Mouse (Mus musculus): Measurements from ENCODE around the gene Tnfrsf21. TPM values are rescaled to one million over a fixed set of nuclear protein-coding genes. Genes with fewer than 3 reads are reported as not detected.

Gene Tnfrsf21
- 39.6 and 41.1 TPM in 2 replicates for polyA plus RNA-seq (2014; fragmentation: Nextera tagmentation; extraction: Ambion mirVana)

- under 1% methylated on average over 80 of the region's 80 CpGs for WGBS
- Histone ChIP-seq H3K4me1 (ENCODE audit: insufficient read depth) (peaks cover 2% of the 10 kb centered on the region; the same call in 1 of the 2 replicates), H3K4me3 (ENCODE audit: low read depth, low read length) (peak within 1 kb of the TSS; percentile 78), H3K9ac (peak within 1 kb of the TSS; percentile 75), H3K36me3 (ENCODE audit: insufficient read depth) (no peaks in the 10 kb centered on the region), H3K4me2 (peak within 1 kb of the TSS; percentile 96), H3K27ac (ENCODE audit: low read depth) (peak within 1 kb of the TSS; percentile 73), H3K9me3 (ENCODE audit: low read depth, low read length) (no peaks in the 10 kb centered on the region), H3K27me3 (ENCODE audit: insufficient read depth, low read length) (no peaks in the 10 kb centered on the region)
- peak; percentile 86 for TF ChIP-seq CTCF (IDR thresholded peaks at IDR 0.05; ENCODE audit: low read depth)
- DNase-seq (peak; percentile 97), ATAC-seq (ENCODE audit: insufficient read depth) (peak; percentile 93)
Measured at GRCm38 (mm10) chr17:43016371-43017331, at the start of gene Tnfrsf21. Tnfrsf21 (plus strand) TSS chr17:43016555.

DNA sequence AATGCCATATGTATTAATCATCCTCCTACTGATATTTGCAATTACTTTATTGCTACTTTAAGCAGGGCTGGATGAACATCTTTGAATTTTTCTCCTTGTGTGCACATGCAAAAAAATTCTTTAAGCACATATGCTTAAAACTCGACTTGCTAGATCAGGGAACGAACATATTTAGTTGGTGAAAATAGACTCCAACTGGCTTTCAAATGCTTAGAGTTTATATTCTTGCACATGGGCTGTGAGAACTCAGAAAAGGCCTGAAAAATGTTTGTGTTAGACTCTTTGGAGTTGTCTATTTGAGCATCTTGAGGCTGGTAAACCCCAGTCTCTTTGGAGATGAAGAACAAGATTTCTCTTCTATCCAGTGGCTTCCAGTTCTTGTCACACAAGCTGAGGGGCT, 48.2 kb upstream of the Tnfrsf21 start:
- Histone ChIP-seq H3K4me1 (ENCODE audit: insufficient read depth) (no peaks in the 10 kb centered on the region), H3K36me3 (ENCODE audit: insufficient read depth) (no peaks in the 10 kb centered on the region), H3K9me3 (ENCODE audit: low read depth, low read length) (no peaks in the 10 kb centered on the region), H3K27me3 (ENCODE audit: insufficient read depth, low read length) (no peaks in the 10 kb centered on the region), H3K4me2 (no peak overlapping the region), H3K4me3 (ENCODE audit: low read depth, low read length) (no peak overlapping the region), H3K9ac (no peak overlapping the region), H3K27ac (ENCODE audit: low read depth) (no peak overlapping the region)
- TF ChIP-seq CTCF (IDR thresholded peaks at IDR 0.05; ENCODE audit: low read depth), result no peak
- no peak for DNase-seq
- ATAC-seq (ENCODE audit: insufficient read depth), result no peak
- WGBS, result 77% methylated on average over 2 of the region's 2 CpGs

- Histone ChIP-seq H3K27ac (ENCODE audit: low read depth) (peak overlapping the region; percentile 72), H3K9ac (no peak overlapping the region), H3K4me1 (ENCODE audit: insufficient read depth) (0 out of 2 replicates have a peak, but pooled peaks cover 3% of the 10 kb centered on the region), H3K9me3 (ENCODE audit: low read depth, low read length) (no peaks in the 10 kb centered on the region), H3K4me2 (peak overlapping the region; percentile 37; the same call in 1 of the 2 replicates), H3K27me3 (ENCODE audit: insufficient read depth, low read length) (no peaks in the 10 kb centered on the region), H3K4me3 (ENCODE audit: low read depth, low read length) (no peak overlapping the region), H3K36me3 (ENCODE audit: insufficient read depth) (no peaks in the 10 kb centered on the region)
- peak; percentile 87 for DNase-seq
- WGBS, result 25% methylated on average over 18 of the region's 18 CpGs
- no peak for TF ChIP-seq CTCF (IDR thresholded peaks at IDR 0.05; ENCODE audit: low read depth)
- ATAC-seq (ENCODE audit: insufficient read depth), result peak; percentile 89
Measured at GRCm38 (mm10) chr17:42975312-42975996, 40.9 kb upstream of the Tnfrsf21 start.

- H3K4me3 ChIP-seq (ENCODE audit: low read depth, low read length), result no peak overlapping the region
- H3K4me2 ChIP-seq, result no peak overlapping the region
- WGBS, result 62% methylated on average over 7 of the region's 7 CpGs
- DNase-seq, result no peak
- TF ChIP-seq CTCF (IDR thresholded peaks at IDR 0.05; ENCODE audit: low read depth), result no peak
- 0 out of 2 replicates have a peak, but pooled peaks cover 3% of the 10 kb centered on the region for H3K4me1 ChIP-seq (ENCODE audit: insufficient read depth)
- no peaks in the 10 kb centered on the region for H3K36me3 ChIP-seq (ENCODE audit: insufficient read depth)
- no peak for ATAC-seq (ENCODE audit: insufficient read depth)
- H3K27ac ChIP-seq (ENCODE audit: low read depth), result no peak overlapping the region
- H3K9me3 ChIP-seq (ENCODE audit: low read depth, low read length), result no peaks in the 10 kb centered on the region
- H3K9ac ChIP-seq, result no peak overlapping the region
- no peaks in the 10 kb centered on the region for H3K27me3 ChIP-seq (ENCODE audit: insufficient read depth, low read length)
Measured at GRCm38 (mm10) chr17:42977766-42978165, 38.6 kb upstream of the Tnfrsf21 start.

DNA sequence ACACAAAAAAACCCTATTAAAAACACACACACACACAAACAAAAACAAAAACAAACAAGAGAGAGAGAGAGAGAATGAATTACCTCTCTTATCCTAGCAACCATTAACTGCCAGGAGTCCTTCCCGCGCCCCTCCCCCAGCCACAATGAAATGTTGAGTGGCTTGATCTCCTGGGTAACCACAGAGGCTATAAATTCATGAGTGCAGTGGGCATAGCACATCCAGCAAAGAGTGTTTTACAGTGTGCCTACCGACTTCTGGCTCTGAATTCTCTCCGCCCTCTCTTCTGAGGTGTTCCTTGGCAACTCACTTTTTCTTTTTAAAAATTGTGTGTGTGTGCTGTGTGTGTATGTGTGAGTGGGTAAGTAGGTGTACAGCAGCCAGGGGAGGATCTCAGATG, 38.0 kb upstream of the Tnfrsf21 start:
- ATAC-seq (ENCODE audit: insufficient read depth) (no peak), DNase-seq (no peak)
- TF ChIP-seq CTCF (IDR thresholded peaks at IDR 0.05; ENCODE audit: low read depth), result no peak
- Histone ChIP-seq H3K9ac (no peak overlapping the region), H3K4me3 (ENCODE audit: low read depth, low read length) (no peak overlapping the region), H3K4me1 (ENCODE audit: insufficient read depth) (0 out of 2 replicates have a peak, but pooled peaks cover 3% of the 10 kb centered on the region), H3K27ac (ENCODE audit: low read depth) (no peak overlapping the region), H3K27me3 (ENCODE audit: insufficient read depth, low read length) (no peaks in the 10 kb centered on the region), H3K36me3 (ENCODE audit: insufficient read depth) (no peaks in the 10 kb centered on the region), H3K9me3 (ENCODE audit: low read depth, low read length) (no peaks in the 10 kb centered on the region), H3K4me2 (no peak overlapping the region)
- 80% methylated on average over 4 of the region's 4 CpGs for WGBS

GRCm38 (mm10) chr17:42981806-42982205, 34.5 kb upstream of the Tnfrsf21 start:
- H3K9ac ChIP-seq, result no peak overlapping the region
- no peaks in the 10 kb centered on the region for H3K36me3 ChIP-seq (ENCODE audit: insufficient read depth)
- no peak overlapping the region for H3K27ac ChIP-seq (ENCODE audit: low read depth)
- H3K4me3 ChIP-seq (ENCODE audit: low read depth, low read length), result no peak overlapping the region
- no peak for TF ChIP-seq CTCF (IDR thresholded peaks at IDR 0.05; ENCODE audit: low read depth)
- H3K4me1 ChIP-seq (ENCODE audit: insufficient read depth), result no peaks in the 10 kb centered on the region
- no peaks in the 10 kb centered on the region for H3K27me3 ChIP-seq (ENCODE audit: insufficient read depth, low read length)
- no peak overlapping the region for H3K4me2 ChIP-seq
- DNase-seq, result peak; percentile 39
- no peaks in the 10 kb centered on the region for H3K9me3 ChIP-seq (ENCODE audit: low read depth, low read length)
- 36% methylated on average over 3 of the region's 3 CpGs for WGBS
- ATAC-seq (ENCODE audit: insufficient read depth), result peak; percentile 17; the same call in 1 of the 2 replicates

DNA sequence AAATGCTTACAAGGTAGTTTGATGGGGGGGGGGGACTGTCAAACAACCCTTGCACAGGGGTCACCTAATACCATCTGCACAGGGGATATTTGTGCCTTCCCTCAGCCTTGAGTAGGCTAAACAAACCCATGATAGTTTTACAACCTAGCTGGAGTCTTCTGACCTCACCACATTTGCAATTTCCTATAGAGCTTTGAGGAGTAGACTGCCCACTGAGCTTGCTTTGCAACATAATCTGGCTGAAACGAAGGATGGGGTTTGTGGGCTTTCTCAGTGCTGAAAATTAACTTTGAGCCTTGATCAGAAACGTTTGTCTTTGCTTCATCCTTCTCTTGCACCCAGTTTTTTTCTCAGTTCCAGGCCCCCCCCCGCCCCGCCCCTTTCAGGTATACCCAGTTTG, 33.8 kb upstream of the Tnfrsf21 start:
- 64% methylated on average over 4 of the region's 4 CpGs for WGBS
- Histone ChIP-seq H3K4me2 (no peak overlapping the region), H3K9me3 (ENCODE audit: low read depth, low read length) (no peaks in the 10 kb centered on the region), H3K36me3 (ENCODE audit: insufficient read depth) (no peaks in the 10 kb centered on the region), H3K4me3 (ENCODE audit: low read depth, low read length) (no peak overlapping the region), H3K27ac (ENCODE audit: low read depth) (no peak overlapping the region), H3K9ac (no peak overlapping the region), H3K4me1 (ENCODE audit: insufficient read depth) (no peaks in the 10 kb centered on the region), H3K27me3 (ENCODE audit: insufficient read depth, low read length) (no peaks in the 10 kb centered on the region)
- no peak for TF ChIP-seq CTCF (IDR thresholded peaks at IDR 0.05; ENCODE audit: low read depth)
- ATAC-seq (ENCODE audit: insufficient read depth) (no peak), DNase-seq (no peak)

Measured in lung, embryonic 14.5 days (tissue).